8 mouse cellular contexts compared by ENCODE assay signal in the genomic region with DNA sequence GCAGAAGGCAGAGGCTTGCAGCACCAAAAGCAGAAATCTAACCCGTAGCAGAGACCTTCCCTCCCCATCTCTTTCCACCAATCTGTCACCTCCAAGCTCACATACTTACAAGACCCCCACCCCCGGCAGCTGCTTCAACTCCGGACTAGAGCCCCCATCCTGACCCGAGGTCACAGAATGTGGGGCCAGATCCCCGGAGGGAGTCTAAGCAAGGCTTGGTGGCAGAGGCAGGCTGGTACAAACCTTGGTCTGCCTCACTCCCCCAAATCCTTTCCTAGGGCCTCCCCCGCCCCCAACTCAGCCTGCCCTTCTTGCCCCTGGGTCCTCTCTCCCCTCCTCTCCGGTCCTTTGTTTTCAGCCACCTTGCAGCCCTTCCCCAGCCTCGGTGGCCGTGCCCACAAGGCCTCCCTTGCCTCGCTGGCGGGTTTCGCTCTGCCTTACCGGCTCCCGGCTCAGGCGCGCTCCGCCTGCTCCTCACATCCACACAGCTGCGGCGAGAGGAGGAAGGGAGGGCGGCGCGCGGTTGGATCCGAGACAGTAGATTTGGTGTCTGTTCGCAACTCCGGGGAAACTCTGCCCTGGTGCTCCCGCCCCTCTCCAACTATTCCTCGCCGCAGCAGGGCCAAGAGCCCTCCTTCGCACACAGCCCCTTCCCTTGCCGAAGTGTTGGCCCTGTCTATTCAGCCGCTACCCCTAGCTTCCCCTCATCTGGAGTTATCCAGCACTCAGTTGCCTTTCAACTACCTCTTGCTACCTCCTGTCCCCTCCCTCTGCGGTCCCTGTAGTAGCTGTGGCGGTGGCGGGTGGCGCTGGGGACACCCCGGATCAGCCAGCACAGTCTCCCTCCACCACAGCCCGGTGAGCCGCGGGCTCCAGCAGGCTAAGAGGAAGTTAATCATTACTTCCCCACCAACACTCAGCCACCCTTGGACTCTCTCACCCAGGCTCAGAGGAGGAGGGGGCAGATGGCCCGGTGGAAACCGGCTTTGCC. TPM values are rescaled to one million over a fixed set of nuclear protein-coding genes. Genes with fewer than 3 reads are reported as not detected.
DNase-seq lines count a peak whose midpoint lies in the region; ATAC-seq lines count a peak whose summit lies in the region.

No protein-coding gene starts in this region.

- peak; percentile 11 for DNase-seq in ovary, postnatal 36 days (ENCODE audit: low spot score)
- DNase-seq in ovary, postnatal 14 days (ENCODE audit: low spot score), result no peak
- DNase-seq in kidney, postnatal 10 days, result peak; percentile 86
- peak; percentile 76 for DNase-seq in neural tube, embryonic 10.5 days (ENCODE audit: extremely low spot score, low spot score)
- DNase-seq in layer of hippocampus, postnatal 25 days (ENCODE audit: extremely low spot score in 1 of 2, low spot score in 1 of 2), result no peak
- DNase-seq in adrenal gland, postnatal 25 days, result no peak
- DNase-seq in c-Kit-positive CD71-positive TER-119-positive erythroid progenitor cells, embryonic 14.5 days (ENCODE audit: low spot score), result no peak

- ATAC-seq in granulocyte monocyte progenitor cell, adult 5-6 weeks (replicated peaks; ENCODE audit: poor library complexity, severe bottlenecking), result peak; percentile 90

RNA-seq across cellular contexts. Expression of a gene that starts 5.5 kb away (rescaled TPM):
- total RNA-seq in granulocyte monocyte progenitor cell, adult 5-6 weeks (2014; fragmentation: Nextera tagmentation), result not detected in 2 replicates
- total RNA-seq in granulocyte monocyte progenitor cell, adult 5-6 weeks (2017), result not detected in 2 replicates
- total RNA-seq in layer of hippocampus, postnatal 25 days (2021), result under 1 TPM; 0.30 to 0.52 TPM
- not detected in 2 replicates for total RNA-seq in adrenal gland, postnatal 25 days (2021)

Comparison
In these comparisons a context has a peak if more than half of its experiments do, and no peak if none do; other contexts are left out.
1. DNase-seq: peak in ovary, postnatal 36 days (single experiment), kidney, postnatal 10 days (single experiment) and neural tube, embryonic 10.5 days (single experiment); none in ovary, postnatal 14 days (single experiment), layer of hippocampus, postnatal 25 days (0 of 2), adrenal gland, postnatal 25 days (single experiment) and c-Kit-positive CD71-positive TER-119-positive erythroid progenitor cells, embryonic 14.5 days (single experiment).